Mouse (Mus musculus) heart, embryonic 15.5 days (tissue): Measurements from ENCODE around the gene Pkm. TPM values are rescaled to one million over a fixed set of nuclear protein-coding genes. Genes with fewer than 3 reads are reported as not detected.

Experiments
- ATAC-seq: fragments of 200-750 bp; cut with Nextera tagmentation; replicated peaks from 2 replicates; pipeline ENCODE4 v1.8.0; 2017; ENCODE audit warnings: low read depth, moderate TSS enrichment; ENCODE audit not compliant: insufficient number of reproducible peaks, insufficient read depth, low FRiP score
- H3K27ac ChIP-seq: fragments of 300-500 bp; sonication (generic); 2 replicates; pipeline ENCODE4 v1.5.1; 2015; ENCODE audit warnings: mild to moderate bottlenecking, inconsistent platforms
- H3K27me3 ChIP-seq: fragments of 300-500 bp; sonication (generic); 2 replicates; pipeline ENCODE4 v1.6.1; 2015; ENCODE audit warnings: inconsistent platforms
- H3K36me3 ChIP-seq: fragments of 300-500 bp; sonication (generic); 2 replicates; pipeline ENCODE4 v1.6.1; 2015; ENCODE audit warnings: mild to moderate bottlenecking, inconsistent platforms
- H3K4me1 ChIP-seq: fragments of 300-500 bp; sonication (generic); replicated peaks from 2 replicates; pipeline ENCODE4 v1.6.1; 2015; ENCODE audit warnings: inconsistent platforms
- H3K4me2 ChIP-seq: fragments of 300-500 bp; sonication (generic); 2 replicates; pipeline ENCODE4 v1.6.1; 2015; ENCODE audit warnings: inconsistent platforms, mild to moderate bottlenecking, moderate library complexity
- H3K4me3 ChIP-seq: fragments of 300-500 bp; sonication (generic); 2 replicates; pipeline ENCODE4 v1.5.1; 2015; ENCODE audit warnings: mild to moderate bottlenecking, inconsistent platforms
- H3K9ac ChIP-seq: fragments of 300-500 bp; sonication (generic); 2 replicates; pipeline ENCODE4 v1.6.1; 2015; ENCODE audit warnings: mild to moderate bottlenecking, inconsistent platforms
- H3K9me3 ChIP-seq: fragments of 300-500 bp; sonication (generic); replicated peaks from 2 replicates; pipeline ENCODE4 v1.6.1; 2016; ENCODE audit warnings: inconsistent platforms
- WGBS: fragments of 180-500 bp; shearing (Covaris S2); methylation state at CpG from one replicate; pipeline ENCODE4 v1.1.7; 2015; ENCODE audit warnings: mixed read lengths; 5-methylcytosine and 5-hydroxymethylcytosine counted together
- polyA plus RNA-seq: library from polyadenylated mRNA; unstranded; fragments of >200 nt; fragmentation: Nextera tagmentation; extraction: Ambion mirVana; gene quantifications from 2 replicates; pipeline ENCODE4 v1.2.1, GENCODE M21; 2015

Pkm gene
- polyA plus RNA-seq, 1 experiment from 2014 or later, result 1,637 TPM

DNA sequence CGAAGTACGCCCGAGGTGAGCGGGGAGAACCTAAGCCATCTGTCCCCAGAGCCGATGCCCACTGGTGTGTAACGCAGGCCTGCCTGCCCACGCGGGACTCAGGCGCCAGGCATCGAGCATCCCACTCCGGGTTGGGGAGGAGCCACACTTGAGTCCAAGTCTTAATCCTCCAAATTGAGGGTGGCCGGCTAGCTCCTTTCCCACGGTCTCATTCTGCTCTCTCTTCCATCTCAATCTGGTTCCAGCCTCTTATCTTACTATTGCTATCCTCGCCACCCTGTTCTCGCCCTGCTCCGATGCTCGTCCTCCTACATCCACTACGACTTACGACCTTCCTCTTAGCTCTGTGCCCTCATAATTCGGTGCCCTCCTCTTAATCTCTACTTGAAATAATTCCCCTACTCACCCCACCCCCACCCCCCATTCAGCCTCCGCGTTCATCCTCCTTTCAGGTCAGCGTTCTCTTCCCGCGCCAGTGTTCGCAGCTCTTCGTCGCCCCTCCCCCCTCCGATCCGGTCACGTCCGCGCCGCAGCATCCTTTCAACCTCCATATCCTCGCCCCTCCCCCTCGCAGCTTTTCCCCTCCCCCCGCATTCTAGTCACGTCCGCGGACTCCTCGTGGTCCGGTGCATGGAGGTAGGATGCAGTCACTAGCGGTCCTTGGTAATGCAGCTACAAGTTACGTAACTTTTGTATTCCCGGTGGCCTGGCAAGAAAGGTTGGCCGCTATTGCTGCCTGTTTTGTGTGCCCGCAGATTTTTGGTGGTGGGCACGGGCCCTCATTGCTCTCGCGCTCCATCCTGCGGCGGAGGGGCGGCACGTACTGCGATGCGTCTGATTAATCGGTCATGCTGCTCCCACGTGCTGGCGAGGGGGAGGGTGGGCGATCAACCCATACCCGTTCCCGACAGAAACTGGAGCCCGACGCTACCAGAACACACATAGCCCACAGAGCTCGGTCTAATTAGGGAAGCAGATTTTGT is 758 bp downstream of the Pkm start:
- Histone ChIP-seq H3K4me3 (peak overlapping the region; percentile 91), H3K9ac (peak overlapping the region; percentile 90), H3K27ac (peak overlapping the region; percentile 99), H3K27me3 (no peaks in the 10 kb centered on the region), H3K9me3 (no peaks in the 10 kb centered on the region), H3K36me3 (no peaks in the 10 kb centered on the region), H3K4me2 (peak overlapping the region; percentile 65), H3K4me1 (peaks cover 45% of the 10 kb centered on the region)
- ATAC-seq, result peak; percentile 24
- WGBS, result under 1% methylated on average over 65 of the region's 65 CpGs

DNA sequence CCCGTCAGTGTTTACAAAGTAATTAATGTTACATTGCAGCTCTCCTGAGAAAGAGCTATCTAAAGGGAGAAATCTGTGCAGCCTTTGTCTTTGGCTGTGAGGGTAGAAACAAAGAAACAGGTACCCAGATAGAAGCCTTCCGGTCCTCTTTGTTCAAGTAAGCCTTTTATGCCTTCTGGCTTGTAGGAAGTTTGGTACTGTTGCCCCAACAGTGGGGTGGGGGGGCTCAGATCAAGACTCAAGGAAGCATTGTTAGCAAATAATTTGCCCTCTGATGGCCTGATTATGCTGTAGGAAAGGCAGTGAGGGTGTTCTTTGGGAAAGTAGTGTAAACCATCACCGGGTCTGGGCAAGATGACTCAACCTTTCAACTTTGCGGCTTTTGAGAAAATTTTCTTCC is 2.0 kb downstream of the Pkm start:
- H3K4me1 ChIP-seq, result peaks cover 57% of the 10 kb centered on the region
- 0 out of 2 replicates have a peak, but pooled peaks cover under 1% of the 10 kb centered on the region for H3K36me3 ChIP-seq
- WGBS, result 5% methylated on average over 4 of the region's 4 CpGs
- H3K9ac ChIP-seq, result peak overlapping the region; percentile 90
- H3K27me3 ChIP-seq, result no peaks in the 10 kb centered on the region
- no peaks in the 10 kb centered on the region for H3K9me3 ChIP-seq
- H3K4me3 ChIP-seq, result peak overlapping the region; percentile 91
- no peak for ATAC-seq
- peak overlapping the region; percentile 65 for H3K4me2 ChIP-seq
- H3K27ac ChIP-seq, result peak overlapping the region; percentile 99

DNA sequence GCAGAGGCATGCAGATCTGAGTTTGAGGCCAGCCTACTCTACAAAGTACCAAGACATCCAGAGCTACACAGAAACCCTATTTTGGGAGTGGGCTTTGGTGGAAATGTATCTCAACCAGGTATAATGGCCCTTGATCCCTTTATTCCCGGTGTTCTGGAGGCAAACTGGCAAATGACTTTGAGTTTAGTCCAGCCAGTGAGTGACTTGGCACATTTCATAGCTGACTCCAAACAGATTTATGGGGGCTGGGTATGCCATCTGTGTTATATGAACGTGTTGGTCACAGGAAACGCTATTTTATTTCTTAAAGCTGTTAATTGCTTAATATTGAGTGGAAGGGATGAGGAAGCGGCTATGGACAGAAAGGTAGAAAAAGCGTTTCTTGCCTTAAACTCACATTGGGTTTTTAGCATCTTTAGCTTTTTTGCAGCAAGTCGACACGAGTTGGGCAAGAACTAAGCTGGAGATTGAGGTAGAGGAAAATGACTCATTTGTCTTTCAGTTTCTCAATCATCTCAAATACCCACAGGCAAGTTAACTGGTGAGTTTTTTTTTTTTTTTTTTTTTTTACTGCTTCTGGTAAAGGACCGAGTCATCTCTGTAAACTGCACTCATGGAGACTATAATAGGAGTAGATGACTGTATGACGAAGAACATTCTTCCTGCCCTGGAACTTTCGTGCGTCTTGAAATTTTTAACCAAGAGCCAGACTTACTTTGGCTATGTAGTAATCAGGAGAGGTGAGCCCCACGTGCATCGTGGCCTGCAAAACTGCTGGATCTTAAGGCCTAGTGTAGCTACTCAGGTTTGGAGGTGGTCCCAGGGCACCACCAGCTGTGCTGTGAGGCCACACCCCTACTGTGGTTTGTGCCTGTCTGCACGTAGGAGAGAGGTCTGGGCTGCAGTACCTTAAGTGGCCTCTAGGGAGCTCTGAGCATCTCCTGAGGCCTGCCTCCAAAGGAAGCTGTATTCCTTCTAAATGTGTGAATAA is 3.2 kb downstream of the Pkm start:
- no peak; the same call in 1 of the 2 replicates for ATAC-seq
- H3K27ac ChIP-seq, result peak overlapping the region; percentile 99
- peak overlapping the region; percentile 65 for H3K4me2 ChIP-seq
- peak overlapping the region; percentile 91 for H3K4me3 ChIP-seq
- WGBS, result 21% methylated on average over 14 of the region's 14 CpGs
- peaks cover 11% of the 10 kb centered on the region; the same call in 1 of the 2 replicates for H3K36me3 ChIP-seq
- no peaks in the 10 kb centered on the region for H3K27me3 ChIP-seq
- peaks cover 69% of the 10 kb centered on the region for H3K4me1 ChIP-seq
- no peaks in the 10 kb centered on the region for H3K9me3 ChIP-seq
- peak overlapping the region; percentile 90 for H3K9ac ChIP-seq

DNA sequence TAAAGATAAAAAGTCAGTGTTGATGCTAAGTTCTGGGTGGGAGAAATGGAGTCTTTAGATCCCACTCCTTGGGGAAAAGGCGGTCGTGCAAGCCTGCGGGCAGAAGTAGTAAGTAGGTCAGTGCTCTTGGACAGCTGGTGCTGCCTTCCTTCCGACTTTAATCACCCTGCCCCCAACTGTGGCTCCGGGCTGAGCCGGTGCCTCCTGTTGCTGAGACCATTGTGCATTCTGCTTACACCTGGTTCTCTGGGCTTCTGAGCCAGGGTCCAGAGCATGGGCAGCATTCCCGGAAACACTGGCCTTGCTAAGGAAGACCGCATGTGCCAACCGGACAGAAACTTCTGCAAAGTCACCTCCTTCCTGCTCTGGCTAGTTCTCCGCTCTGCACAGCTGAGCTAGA is 4.3 kb downstream of the Pkm start:
- Histone ChIP-seq H3K27me3 (no peaks in the 10 kb centered on the region), H3K4me3 (peak overlapping the region; percentile 91), H3K4me2 (peak overlapping the region; percentile 65), H3K36me3 (peaks cover 15% of the 10 kb centered on the region), H3K27ac (peak overlapping the region; percentile 99), H3K4me1 (peaks cover 78% of the 10 kb centered on the region), H3K9me3 (no peaks in the 10 kb centered on the region), H3K9ac (peak overlapping the region; percentile 38)
- no peak for ATAC-seq
- WGBS, result 37% methylated on average over 10 of the region's 10 CpGs

DNA sequence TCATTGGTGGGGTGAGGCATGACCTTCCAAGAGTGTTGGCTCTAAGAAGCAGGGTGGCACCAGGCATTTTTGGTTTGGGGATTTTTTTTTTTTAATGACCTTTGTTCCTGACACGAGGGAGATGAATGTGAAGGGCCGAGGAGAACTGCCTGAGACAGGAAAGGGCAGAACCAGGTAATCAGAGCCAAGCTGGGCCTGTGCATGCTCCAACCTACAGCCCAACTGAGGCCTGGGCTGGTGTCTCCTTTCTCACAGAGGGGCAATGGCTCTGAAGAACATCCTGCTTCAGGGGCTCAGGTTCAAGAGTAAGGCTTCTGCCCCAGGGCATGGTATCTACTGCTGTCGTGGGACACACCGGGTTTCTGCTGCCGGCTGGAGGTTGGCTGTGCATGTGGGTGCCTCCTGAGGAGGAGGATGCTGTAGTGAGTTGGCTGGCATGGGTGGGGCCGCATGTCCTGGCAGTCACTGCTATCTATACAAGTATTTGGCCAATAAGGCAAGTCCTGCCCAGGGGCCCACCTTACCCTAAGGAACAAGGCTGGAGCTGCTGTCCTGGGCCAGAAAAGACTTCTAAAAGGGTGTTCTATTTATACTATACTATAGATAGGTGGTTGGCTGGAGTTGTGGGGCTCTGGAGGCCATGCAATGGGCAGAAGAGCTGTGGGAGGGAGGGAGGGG is 5.3 kb downstream of the Pkm start:
- Histone ChIP-seq H3K9me3 (no peaks in the 10 kb centered on the region), H3K27ac (peak overlapping the region; percentile 99), H3K9ac (peak overlapping the region; percentile 25), H3K4me3 (peak overlapping the region; percentile 91), H3K4me1 (peaks cover 82% of the 10 kb centered on the region), H3K36me3 (peaks cover 26% of the 10 kb centered on the region), H3K4me2 (peak overlapping the region; percentile 65), H3K27me3 (no peaks in the 10 kb centered on the region)
- 0 out of 2 replicates have a peak, but pooled peaks have one; percentile 8 for ATAC-seq
- 31% methylated on average over 6 of the region's 6 CpGs for WGBS

DNA sequence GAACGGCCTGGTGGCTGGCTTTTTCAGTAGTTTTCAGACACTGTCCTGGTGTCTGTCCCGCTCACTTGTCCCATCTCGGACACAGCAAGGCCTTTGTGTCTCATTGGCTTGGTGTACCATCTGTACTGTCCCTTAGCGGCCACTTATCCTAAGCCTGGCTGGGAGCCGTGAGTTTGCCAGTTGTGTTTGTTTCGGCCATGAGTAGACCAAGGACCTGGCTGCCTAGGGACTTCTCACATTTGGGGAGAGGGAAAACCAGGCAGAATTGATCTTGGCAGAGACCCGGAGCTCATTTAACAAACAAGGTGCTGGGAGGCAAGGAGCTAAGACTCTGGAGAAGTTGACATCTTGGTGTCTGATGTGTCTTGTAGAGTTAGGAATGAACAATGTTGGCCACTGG is 7.1 kb downstream of the Pkm start:
- H3K4me1 ChIP-seq, result peaks cover 93% of the 10 kb centered on the region
- H3K27me3 ChIP-seq, result no peaks in the 10 kb centered on the region
- H3K36me3 ChIP-seq, result peaks cover 42% of the 10 kb centered on the region
- H3K27ac ChIP-seq, result peak overlapping the region; percentile 99
- no peaks in the 10 kb centered on the region for H3K9me3 ChIP-seq
- H3K4me3 ChIP-seq, result no peak overlapping the region
- 65% methylated on average over 7 of the region's 7 CpGs for WGBS
- no peak overlapping the region for H3K9ac ChIP-seq
- ATAC-seq, result no peak
- peak overlapping the region; percentile 21 for H3K4me2 ChIP-seq

DNA sequence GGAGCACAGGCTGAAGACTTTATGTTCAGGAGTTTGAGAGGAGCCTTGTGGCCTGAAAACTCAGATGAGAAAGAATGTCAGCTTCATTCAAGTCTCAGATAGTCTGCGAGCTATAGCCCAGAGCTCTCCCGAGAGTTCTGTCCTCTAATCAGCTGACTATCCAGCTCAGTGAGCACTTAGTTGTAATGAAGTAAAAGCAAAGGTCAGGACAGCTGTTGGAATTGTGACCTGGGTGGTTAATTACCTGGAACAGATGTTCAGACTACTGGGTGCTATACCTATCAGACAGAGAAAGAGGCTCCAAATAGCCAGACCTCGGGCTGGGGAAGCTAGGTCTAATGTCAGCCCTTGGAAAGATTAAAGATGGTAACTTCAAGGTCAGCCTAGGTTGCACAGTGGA is 7.8 kb downstream of the Pkm start:
- Histone ChIP-seq H3K36me3 (peaks cover 49% of the 10 kb centered on the region), H3K9ac (0 out of 2 replicates have a peak overlapping the region, but pooled peaks have one; percentile 27), H3K27ac (peak overlapping the region; percentile 99), H3K27me3 (no peaks in the 10 kb centered on the region), H3K9me3 (no peaks in the 10 kb centered on the region), H3K4me3 (no peak overlapping the region), H3K4me2 (0 out of 2 replicates have a peak overlapping the region, but pooled peaks have one; percentile 21), H3K4me1 (peaks cover 88% of the 10 kb centered on the region)
- WGBS, result 45% methylated on average over 3 of the region's 3 CpGs
- no peak for ATAC-seq

DNA sequence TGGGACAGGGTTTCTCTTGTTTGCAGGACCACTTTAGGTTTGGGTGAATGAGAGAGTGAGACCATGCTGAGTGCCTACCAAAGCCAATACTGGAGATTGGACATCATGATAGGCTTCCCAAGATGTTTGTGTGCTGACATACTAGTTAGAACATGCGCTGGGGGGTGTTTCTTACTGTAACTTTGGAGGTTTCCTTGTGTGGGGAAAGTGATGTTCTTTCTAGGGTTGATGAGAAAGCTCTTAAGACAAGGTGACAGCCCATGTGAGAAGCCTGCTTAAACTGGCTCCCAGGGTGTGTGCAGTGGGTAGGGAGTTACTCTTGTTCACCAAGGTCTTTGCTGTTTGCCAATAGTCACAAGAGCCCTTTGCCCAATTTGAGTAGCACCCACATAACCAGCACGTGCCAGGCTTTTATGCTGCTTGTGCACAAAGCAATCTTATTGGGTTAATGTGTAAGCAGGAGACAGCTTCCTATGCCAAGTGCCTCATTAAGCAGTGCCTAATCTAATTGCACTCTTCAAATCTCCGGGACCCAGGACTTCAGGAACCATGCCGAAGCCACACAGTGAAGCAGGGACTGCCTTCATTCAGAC is 8.6 kb downstream of the Pkm start:
- Histone ChIP-seq H3K9me3 (no peaks in the 10 kb centered on the region), H3K27me3 (no peaks in the 10 kb centered on the region), H3K9ac (no peak overlapping the region), H3K4me1 (peaks cover 81% of the 10 kb centered on the region), H3K4me2 (no peak overlapping the region), H3K36me3 (peaks cover 57% of the 10 kb centered on the region), H3K4me3 (no peak overlapping the region), H3K27ac (peak overlapping the region; percentile 99)
- 75% methylated on average over 4 of the region's 4 CpGs for WGBS
- ATAC-seq, result no peak

DNA sequence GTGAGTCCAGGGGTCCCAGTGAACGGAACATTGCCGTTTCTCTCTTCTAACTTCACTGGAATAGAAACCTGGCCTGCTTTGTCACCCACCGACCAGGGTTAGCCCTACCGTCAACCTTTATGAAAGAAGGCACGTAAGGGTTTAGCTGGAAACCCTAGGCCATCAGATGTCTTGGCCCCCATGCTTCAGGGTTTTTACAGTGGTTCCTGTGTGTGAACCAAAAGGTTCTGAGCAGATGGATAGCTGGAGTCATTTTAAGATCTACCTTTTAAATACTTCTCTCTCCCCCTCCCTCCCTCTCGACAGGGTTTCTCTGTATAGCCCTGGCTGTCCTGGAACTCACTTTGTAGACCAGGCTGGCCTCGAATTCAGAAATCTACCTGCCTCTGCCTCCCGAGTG is 9.8 kb downstream of the Pkm start:
- 82% methylated on average over 8 of the region's 8 CpGs for WGBS
- H3K4me2 ChIP-seq, result no peak overlapping the region
- H3K27ac ChIP-seq, result peak overlapping the region; percentile 77
- H3K4me3 ChIP-seq, result no peak overlapping the region
- peaks cover 71% of the 10 kb centered on the region for H3K4me1 ChIP-seq
- ATAC-seq, result no peak
- H3K9me3 ChIP-seq, result no peaks in the 10 kb centered on the region
- H3K9ac ChIP-seq, result no peak overlapping the region
- H3K27me3 ChIP-seq, result no peaks in the 10 kb centered on the region
- peaks cover 69% of the 10 kb centered on the region for H3K36me3 ChIP-seq

DNA sequence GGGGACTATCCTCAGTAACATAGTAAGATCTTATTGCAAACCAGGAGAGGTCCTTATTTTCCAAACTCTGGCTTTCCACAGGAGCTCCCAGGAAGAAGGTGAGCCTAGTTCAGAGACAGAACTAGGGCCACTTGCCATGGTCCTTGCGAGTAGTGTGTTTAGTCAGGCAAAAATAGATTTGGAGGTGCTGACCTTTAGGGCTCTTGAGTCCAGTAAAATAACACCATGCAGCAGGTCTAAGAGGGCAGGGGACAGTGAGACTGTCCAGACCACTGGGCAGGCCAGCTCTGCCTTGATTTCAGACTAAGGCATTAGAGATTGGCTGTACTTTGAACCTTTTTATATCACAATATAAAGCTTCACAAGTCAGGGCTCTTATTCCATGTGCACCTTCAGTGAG is 10.6 kb downstream of the Pkm start:
- Histone ChIP-seq H3K4me1 (peaks cover 71% of the 10 kb centered on the region), H3K9ac (no peak overlapping the region), H3K36me3 (peaks cover 77% of the 10 kb centered on the region), H3K4me2 (no peak overlapping the region; the same call in 1 of the 2 replicates), H3K4me3 (no peak overlapping the region), H3K27ac (peak overlapping the region; percentile 77), H3K9me3 (no peaks in the 10 kb centered on the region), H3K27me3 (no peaks in the 10 kb centered on the region)
- no peak for ATAC-seq
- WGBS, result 53% methylated on average over 1 of the region's 1 CpGs
